Mouse (Mus musculus) intestine, postnatal 0 days (tissue): ENCODE results near the gene Cttnbp2nl. TPM values are rescaled to one million over a fixed set of nuclear protein-coding genes. Genes with fewer than 3 reads are reported as not detected.

ENCODE experiments used
- ATAC-seq: fragments of 200-750 bp; cut with Nextera tagmentation; 2 replicates; pipeline ENCODE4 v1.8.0; 2017; ENCODE audit warnings: mild to moderate bottlenecking, moderate TSS enrichment, moderate library complexity
- H3K27ac ChIP-seq: fragments of 300-500 bp; sonication (generic); 2 replicates; pipeline ENCODE4 v1.5.1; 2014; ENCODE audit warnings: mild to moderate bottlenecking, low read depth, low read length, moderate library complexity
- H3K27me3 ChIP-seq: fragments of 300-500 bp; sonication (generic); replicated peaks from 2 replicates; pipeline ENCODE4 v1.6.1; 2014; ENCODE audit warnings: low read length, mixed read lengths; ENCODE audit not compliant: control insufficient read depth, insufficient read depth
- H3K36me3 ChIP-seq: fragments of 300-500 bp; sonication (generic); 2 replicates; pipeline ENCODE4 v1.6.1; 2014; ENCODE audit warnings: mild to moderate bottlenecking, moderate library complexity; ENCODE audit not compliant: control insufficient read depth, insufficient read depth
- H3K4me1 ChIP-seq: fragments of 300-500 bp; sonication (generic); replicated peaks from 2 replicates; pipeline ENCODE4 v1.6.1; 2014; ENCODE audit warnings: antibody characterized with exemption, low read length, mixed read lengths; ENCODE audit not compliant: control insufficient read depth, insufficient read depth
- H3K4me2 ChIP-seq: fragments of 300-500 bp; sonication (generic); replicated peaks from 2 replicates; pipeline ENCODE4 v1.6.1; 2014; ENCODE audit warnings: low read depth, mild to moderate bottlenecking, moderate library complexity
- H3K4me3 ChIP-seq: fragments of 300-500 bp; sonication (generic); 2 replicates; pipeline ENCODE4 v1.5.1; 2014; ENCODE audit warnings: low read depth, low read length
- H3K9ac ChIP-seq: fragments of 300-500 bp; sonication (generic); 2 replicates; pipeline ENCODE4 v1.6.1; 2014; ENCODE audit warnings: mild to moderate bottlenecking, low read depth, low read length
- H3K9me3 ChIP-seq: fragments of 300-500 bp; sonication (generic); 2 replicates; pipeline ENCODE4 v1.6.1; 2016; ENCODE audit warnings: mixed run types; ENCODE audit not compliant: control insufficient read depth
- CTCF ChIP-seq: sonication (generic); IDR thresholded peaks from 2 replicates; pipeline ENCODE4 v1.5.1; 2016; ENCODE audit warnings: low read depth, mild to moderate bottlenecking, control low read depth, antibody characterized with exemption, moderate library complexity
- WGBS: fragments of 180-500 bp; shearing (Covaris S2); extraction: QIAGEN DNeasy Blood & Tissue Kit; methylation state at CpG from one replicate; pipeline ENCODE4 v1.1.7; 2014; 5-methylcytosine and 5-hydroxymethylcytosine counted together
- polyA plus RNA-seq: library from polyadenylated mRNA; unstranded; fragments of >200 nt; fragmentation: Nextera tagmentation; extraction: Ambion mirVana; gene quantifications from 2 replicates; pipeline ENCODE4 v1.2.1, GENCODE M21; 2015

Gene Cttnbp2nl
- polyA plus RNA-seq, 1 experiment from 2014 or later, result 9.8 TPM

DNA sequence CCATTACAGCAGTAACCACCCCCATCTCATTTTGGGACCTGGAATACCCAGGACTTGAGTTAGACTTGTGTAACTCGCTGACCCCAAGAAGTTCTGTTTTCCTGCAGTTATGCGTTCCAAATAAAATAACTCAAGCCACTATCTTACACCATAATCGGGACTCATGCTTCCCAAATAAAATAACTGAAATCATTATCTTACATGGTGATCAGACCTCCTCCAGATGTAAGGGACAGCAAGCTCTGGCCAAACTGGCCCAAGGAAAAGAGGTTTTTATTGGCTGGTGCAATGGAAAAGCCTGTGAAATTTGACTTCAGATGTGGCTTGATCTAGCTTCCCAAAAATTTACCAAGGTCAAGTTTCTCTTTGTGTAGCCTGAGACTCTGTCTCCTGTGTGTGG lies 8.6 kb upstream of the Cttnbp2nl start:
- H3K9ac ChIP-seq, result no peak overlapping the region
- H3K27ac ChIP-seq, result no peak overlapping the region
- H3K36me3 ChIP-seq, result no peaks in the 10 kb centered on the region
- no peak for ATAC-seq
- H3K4me3 ChIP-seq, result no peak overlapping the region
- no peaks in the 10 kb centered on the region for H3K9me3 ChIP-seq
- 80% methylated on average over 3 of the region's 3 CpGs for WGBS
- H3K27me3 ChIP-seq, result 0 out of 2 replicates have a peak, but pooled peaks cover 3% of the 10 kb centered on the region
- H3K4me2 ChIP-seq, result no peak overlapping the region
- no peak for TF ChIP-seq CTCF
- no peaks in the 10 kb centered on the region for H3K4me1 ChIP-seq

DNA sequence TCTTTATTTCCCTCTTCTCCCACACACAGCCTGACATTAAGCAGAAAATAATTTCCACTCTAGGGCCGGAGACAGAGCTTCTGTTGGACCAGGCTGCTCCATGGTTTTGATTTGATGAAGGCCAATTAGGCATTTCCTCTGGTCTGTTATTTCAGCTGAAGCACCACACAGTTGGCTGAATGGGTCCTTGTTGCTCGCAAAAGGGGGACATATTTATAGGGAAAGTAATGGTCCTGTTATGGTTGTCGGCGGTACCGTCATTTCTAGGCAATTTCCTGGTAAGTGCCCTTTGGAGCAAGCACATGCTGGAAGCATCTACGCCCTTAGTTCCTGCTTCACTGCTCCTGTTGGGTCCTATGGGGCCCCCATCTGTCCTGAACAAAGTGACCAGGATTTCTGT lies 8.0 kb upstream of the Cttnbp2nl start:
- no peaks in the 10 kb centered on the region for H3K9me3 ChIP-seq
- TF ChIP-seq CTCF, result no peak
- 0 out of 2 replicates have a peak, but pooled peaks cover 3% of the 10 kb centered on the region for H3K27me3 ChIP-seq
- H3K4me1 ChIP-seq, result no peaks in the 10 kb centered on the region
- WGBS, result 62% methylated on average over 6 of the region's 6 CpGs
- no peak overlapping the region for H3K27ac ChIP-seq
- H3K4me2 ChIP-seq, result no peak overlapping the region
- no peak overlapping the region for H3K4me3 ChIP-seq
- no peak for ATAC-seq
- H3K36me3 ChIP-seq, result no peaks in the 10 kb centered on the region
- H3K9ac ChIP-seq, result no peak overlapping the region

DNA sequence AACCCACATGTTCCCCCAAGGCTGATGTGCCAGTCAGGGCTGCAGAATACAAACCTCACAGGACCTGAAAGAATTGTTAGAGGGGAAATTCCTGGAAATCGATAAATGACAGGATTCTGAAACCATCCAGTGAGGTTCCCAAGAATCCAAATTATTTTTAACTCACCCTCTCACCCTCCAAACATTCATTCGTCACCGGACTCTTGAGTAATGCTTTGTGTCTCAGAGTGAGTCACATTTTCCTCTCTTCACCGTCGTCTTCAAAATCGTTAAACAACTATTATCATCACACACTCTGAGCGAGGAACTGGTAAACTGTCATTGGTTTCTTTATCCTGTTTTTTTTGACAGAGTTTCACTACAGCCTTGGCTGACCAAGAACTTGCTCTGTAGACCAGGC lies 7.0 kb upstream of the Cttnbp2nl start:
- Histone ChIP-seq H3K9ac (no peak overlapping the region), H3K27me3 (0 out of 2 replicates have a peak, but pooled peaks cover 3% of the 10 kb centered on the region), H3K27ac (no peak overlapping the region), H3K9me3 (no peaks in the 10 kb centered on the region), H3K4me2 (no peak overlapping the region), H3K4me1 (no peaks in the 10 kb centered on the region), H3K36me3 (no peaks in the 10 kb centered on the region), H3K4me3 (no peak overlapping the region)
- WGBS, result 53% methylated on average over 7 of the region's 7 CpGs
- no peak for ATAC-seq
- TF ChIP-seq CTCF, result no peak

DNA sequence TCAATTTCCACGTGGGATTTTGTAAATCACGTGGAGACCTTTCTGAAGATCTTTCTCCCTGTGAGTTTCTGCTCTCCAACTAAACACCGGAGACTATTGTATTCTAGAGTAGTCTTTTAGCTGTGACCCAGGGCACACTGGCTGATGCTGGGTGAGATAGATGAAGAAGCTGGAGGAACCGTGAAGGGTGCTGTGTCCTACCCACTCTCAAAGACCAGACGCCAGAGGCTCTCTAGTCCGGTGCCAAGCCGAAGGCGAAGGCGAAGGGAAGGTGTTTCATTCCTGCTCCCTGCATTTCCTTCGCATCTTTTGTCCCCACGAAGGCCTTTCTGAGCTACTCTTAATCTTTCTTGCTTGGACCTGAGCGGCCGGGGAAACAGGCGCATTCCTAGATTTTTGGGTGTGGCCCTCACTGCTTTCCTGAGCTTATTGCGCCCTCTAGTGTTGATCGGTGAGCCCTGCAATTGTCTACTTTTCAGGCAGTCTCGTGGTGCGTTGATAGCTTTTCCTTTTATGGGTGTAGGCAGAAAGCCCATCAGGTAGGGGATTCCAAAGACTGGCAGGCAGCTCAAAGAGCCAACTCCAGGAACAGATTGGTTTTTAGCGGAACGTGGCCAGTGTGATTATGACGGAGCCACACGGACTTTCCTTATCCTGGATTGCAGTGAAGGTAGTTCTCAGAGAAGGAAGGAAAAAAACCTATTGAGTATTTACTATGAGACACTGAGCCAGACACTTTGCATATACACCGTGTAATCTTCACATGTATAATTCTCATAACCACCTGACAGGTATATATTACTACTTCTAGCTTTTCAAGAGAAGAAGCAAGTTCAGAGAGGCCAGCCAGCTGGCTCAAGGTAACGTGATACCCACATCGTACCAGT lies 5.9 kb upstream of the Cttnbp2nl start:
- TF ChIP-seq CTCF, result peak; percentile 99
- no peak overlapping the region for H3K9ac ChIP-seq
- no peak overlapping the region for H3K27ac ChIP-seq
- no peaks in the 10 kb centered on the region for H3K36me3 ChIP-seq
- H3K9me3 ChIP-seq, result no peaks in the 10 kb centered on the region
- WGBS, result 12% methylated on average over 25 of the region's 25 CpGs
- H3K4me1 ChIP-seq, result no peaks in the 10 kb centered on the region
- H3K27me3 ChIP-seq, result 0 out of 2 replicates have a peak, but pooled peaks cover 3% of the 10 kb centered on the region
- H3K4me2 ChIP-seq, result peak overlapping the region; percentile 60
- 0 out of 2 replicates have a peak overlapping the region, but pooled peaks have one; percentile 9 for H3K4me3 ChIP-seq
- ATAC-seq, result peak; percentile 29; the same call in 1 of the 2 replicates

DNA sequence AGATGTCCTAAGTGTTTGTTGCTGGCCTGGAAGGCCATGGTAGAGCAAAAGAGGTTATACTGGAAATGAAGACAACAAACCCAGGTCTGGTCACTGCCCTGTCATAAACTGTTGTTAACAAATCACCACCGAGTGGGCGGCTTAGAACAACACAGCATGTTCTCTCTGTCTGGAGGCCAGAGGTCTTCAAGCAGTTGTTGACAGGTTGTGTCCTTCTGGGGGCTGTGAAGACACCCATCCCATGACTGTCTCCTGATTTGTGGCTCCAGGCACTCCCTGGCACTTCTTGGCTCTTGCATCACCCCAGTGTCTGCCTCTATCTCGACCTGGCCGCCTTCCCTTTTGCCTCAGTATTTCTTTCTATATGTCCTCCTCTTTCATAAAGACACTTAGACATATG lies 2.7 kb upstream of the Cttnbp2nl start:
- H3K4me3 ChIP-seq, result no peak overlapping the region
- no peaks in the 10 kb centered on the region for H3K36me3 ChIP-seq
- 0 out of 2 replicates have a peak, but pooled peaks cover 3% of the 10 kb centered on the region for H3K27me3 ChIP-seq
- no peak for ATAC-seq
- H3K4me2 ChIP-seq, result no peak overlapping the region
- no peak overlapping the region for H3K9ac ChIP-seq
- TF ChIP-seq CTCF, result no peak
- no peaks in the 10 kb centered on the region for H3K9me3 ChIP-seq
- peaks cover 3% of the 10 kb centered on the region; the same call in 1 of the 2 replicates for H3K4me1 ChIP-seq
- 64% methylated on average over 4 of the region's 4 CpGs for WGBS
- H3K27ac ChIP-seq, result no peak overlapping the region

DNA sequence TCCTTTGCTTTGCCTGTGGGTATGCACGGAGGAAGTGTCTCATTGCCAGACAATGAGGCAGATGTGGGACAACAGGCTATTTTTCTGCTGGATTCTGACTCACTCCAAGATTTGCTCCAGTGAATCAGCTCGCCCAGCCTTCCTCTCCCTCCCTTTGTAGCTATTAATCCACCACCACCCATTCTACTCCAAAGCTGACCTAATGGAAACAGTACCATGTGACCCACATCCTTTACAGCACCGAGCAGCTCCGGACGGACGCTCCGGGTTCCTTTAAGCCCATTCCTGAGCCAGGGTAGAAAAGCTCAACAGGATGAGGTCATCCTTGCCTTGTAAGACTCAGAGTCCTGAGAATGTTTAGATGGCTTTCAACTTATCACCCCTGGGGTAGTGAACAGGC lies 2.0 kb upstream of the Cttnbp2nl start:
- no peak overlapping the region for H3K27ac ChIP-seq
- 0 out of 2 replicates have a peak overlapping the region, but pooled peaks have one; percentile 27 for H3K4me2 ChIP-seq
- no peaks in the 10 kb centered on the region for H3K36me3 ChIP-seq

More for the DNA sequence above, 2.0 kb upstream of the Cttnbp2nl start:
- no peaks in the 10 kb centered on the region for H3K9me3 ChIP-seq
- TF ChIP-seq CTCF, result no peak
- H3K9ac ChIP-seq, result no peak overlapping the region
- H3K27me3 ChIP-seq, result 0 out of 2 replicates have a peak, but pooled peaks cover 3% of the 10 kb centered on the region
- 51% methylated on average over 7 of the region's 7 CpGs for WGBS
- no peak overlapping the region for H3K4me3 ChIP-seq
- no peak for ATAC-seq
- H3K4me1 ChIP-seq, result peaks cover 3% of the 10 kb centered on the region; the same call in 1 of the 2 replicates
